Mouse (Mus musculus) B cell, adult (primary cell): ENCODE results near the gene Ptdss2. TPM values are rescaled to one million over a fixed set of nuclear protein-coding genes. Genes with fewer than 3 reads are reported as not detected.

Source experiments
- total RNA-seq: library from RNA; stranded (reverse); gene quantifications from 4 replicates; pipeline ENCODE4 v1.2.4, GENCODE M21; 2023; ENCODE audit not compliant: inconsistent age

Ptdss2 gene
- total RNA-seq, result 7.8 to 11.5 TPM (median 9.6 TPM) in 4 replicates

DNA sequence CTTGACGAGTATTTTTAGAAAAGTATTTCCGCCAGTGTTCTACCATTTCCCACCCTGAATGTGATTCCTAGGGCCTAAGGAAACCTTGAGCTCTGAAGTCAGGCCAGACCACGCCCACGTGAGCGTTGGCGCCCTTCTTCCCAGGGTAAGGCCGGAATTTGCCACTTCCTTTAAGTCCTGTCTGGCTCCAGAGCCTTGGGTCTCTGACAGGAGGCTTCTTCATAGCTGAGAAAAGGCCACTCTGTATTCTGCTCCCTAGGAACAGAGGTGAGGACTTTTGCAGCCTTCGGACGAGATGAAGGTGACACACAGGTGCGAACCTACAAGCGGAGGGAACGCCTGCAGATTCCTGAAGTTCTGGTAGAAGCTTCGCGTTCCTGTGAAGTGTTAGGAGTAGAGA lies at the start of gene Ptdss2:
Gene Ptdss2 (plus strand): TSS at position 138 of the 400 bp plus-strand sequence.

DNA sequence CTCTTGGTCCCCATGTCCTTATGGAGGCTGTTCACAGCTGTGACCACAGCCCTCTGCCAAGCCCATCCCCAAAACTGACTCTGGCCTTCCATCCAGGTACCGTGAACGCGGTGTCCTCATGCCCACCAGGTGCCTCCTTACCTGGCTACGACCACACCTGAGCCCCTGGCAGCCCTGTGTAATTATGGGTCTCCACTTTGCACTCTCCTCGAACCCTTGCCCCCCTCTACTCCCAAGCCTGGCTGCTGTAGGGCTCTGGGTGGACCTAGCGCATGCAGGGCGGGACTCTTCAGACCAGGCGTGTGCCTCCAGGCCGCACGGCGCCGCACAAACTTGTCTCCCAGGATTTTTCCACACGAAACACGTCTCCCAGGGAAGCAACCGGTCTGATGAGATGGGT lies 44.3 kb upstream of the Ptdss2 start, which contains the start of gene Pkp3:
Gene Pkp3 (plus strand): TSS at position 378 of the 400 bp plus-strand sequence.

DNA sequence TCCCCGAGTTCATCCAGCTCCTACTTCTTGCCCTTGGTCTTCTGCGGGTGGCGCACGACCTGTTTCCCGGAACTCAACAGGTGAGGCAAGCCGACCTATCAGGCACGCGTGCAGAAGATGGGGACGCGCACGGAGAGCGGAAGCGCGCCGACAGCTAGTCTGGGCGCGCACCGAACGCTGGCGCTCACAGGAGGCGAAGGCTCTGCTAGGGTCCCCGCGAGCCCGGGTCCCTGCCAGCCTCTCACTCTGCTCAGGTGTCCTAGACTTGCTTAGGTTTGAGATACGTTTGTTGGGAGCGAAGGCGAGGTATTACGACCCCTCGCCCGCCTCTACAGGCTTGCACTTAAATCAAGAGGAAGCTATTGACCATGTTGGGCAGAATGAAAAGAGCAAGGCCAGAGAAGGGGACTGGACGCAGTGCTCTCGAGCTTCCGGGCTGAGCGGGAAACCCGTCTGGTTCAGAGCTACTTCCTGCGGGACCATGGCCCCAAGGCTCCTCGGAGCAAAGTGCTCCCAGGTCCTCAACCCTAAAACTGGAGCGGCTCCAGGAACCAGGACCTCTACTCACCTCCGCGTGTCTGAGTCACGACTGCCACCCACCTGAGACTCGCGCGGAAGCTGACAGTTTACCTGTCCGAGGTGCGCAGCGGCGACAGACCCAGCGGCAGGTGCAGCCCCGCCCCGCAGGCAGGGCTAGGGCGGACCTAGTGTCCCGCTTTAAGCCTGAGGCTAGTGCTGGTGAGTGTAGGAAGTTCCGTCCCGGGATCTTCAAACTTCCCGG lies 22.1 kb upstream of the Ptdss2 start, which contains the start of gene Sigirr:
Gene Sigirr (minus strand): TSS at position 662 of the 781 bp plus-strand sequence.

DNA sequence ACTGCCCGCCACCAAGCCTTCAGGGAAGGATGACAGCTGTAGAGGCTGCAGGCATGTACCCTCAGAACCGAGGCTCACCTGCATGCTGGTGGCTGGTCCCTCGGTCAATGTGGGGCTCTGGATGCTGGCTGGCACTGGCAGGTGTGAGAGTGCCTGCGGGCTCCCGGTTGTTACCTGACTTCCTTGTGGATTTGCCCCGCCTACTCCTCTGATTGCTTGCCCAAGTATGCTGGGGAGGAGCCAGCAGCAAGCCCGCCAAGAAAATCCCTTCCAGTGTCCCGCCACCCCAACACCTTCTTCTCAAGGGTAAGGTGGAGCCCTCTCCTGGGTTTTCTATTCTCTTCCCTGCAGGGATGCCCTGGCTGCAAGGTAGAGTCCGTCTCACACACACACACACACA lies 4.5 kb upstream of the Ptdss2 start, which contains the start of gene Ano9:
Gene Ano9 (minus strand): TSS at position 171 of the 400 bp plus-strand sequence.

DNA sequence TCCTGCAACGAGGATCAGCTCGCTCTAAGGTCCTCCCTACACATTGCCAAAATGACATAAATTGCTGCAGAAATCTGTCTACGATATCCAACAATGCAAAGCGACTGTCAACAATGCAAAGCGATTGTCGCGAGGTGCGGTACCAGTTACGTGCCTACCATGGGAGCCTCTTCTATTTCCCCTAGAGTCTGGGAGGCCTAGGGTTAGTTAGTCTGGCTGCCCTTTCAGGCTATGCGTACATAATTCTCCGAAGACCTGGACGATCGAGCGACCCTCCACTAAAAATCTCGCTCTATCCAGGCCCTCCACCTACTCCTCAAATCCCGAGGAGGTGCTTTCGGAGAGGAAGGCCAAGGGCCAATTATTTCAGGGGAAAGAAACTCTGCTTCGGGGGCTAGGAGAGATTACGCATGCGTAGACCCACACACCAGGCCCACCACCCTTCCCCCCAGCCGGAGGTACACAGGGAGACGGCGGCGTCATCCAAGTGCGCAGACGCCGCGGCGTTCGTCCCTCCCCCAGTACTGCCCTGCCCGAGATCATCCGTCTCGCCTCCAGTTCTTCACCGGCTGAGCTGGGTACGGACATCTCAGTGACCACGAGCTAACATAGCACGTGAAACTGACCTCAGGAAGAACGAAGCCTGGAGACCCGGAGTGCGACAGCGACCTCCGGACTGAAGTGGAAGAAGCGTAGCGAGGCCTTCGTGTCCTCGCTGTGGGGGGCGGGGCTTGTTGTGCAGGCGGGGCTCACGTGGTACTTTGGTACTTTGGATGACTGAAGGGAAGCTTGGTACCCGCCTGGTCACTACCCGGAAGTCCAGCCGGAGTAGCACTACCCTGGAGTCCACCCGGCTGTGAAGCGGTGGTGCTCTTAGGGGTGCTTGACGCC lies 50.2 kb downstream of the Ptdss2 start, which contains the start of gene Rnh1:
Gene Rnh1 (minus strand): TSS at position 742 of the 891 bp plus-strand sequence.

GRCm38 (mm10) chr7:141193948-141194347 lies 71.8 kb downstream of the Ptdss2 start, which contains the start of the genes Hras and Lrrc56:
Gene Hras (minus strand): TSS chr7:141194005.
Gene Lrrc56 (plus strand): TSS chr7:141194157.

Other genes starting within 250 kb of the Ptdss2 start
- 82.3 to 93.8 TPM (median 86.4 TPM) in 4 replicates for gene Psmd13, start 240.4 kb upstream of the Ptdss2 start, total RNA-seq
- 9.4 to 10.6 TPM (median 9.8 TPM) in 4 replicates for gene Sirt3, start 240.1 kb upstream of the Ptdss2 start, total RNA-seq
- not detected in 4 replicates for gene Cox8b, start 221.9 kb upstream of the Ptdss2 start, total RNA-seq
- not detected in 4 replicates for gene Nlrp6, start 201.5 kb upstream of the Ptdss2 start, total RNA-seq
- gene Pgghg, start 181.0 kb upstream of the Ptdss2 start, total RNA-seq, result 16.3 to 20.3 TPM (median 17.9 TPM) in 4 replicates
- not detected in 4 replicates for gene Ifitm5, start 172.1 kb upstream of the Ptdss2 start, total RNA-seq
- gene Gm45717, start 166.4 kb upstream of the Ptdss2 start, total RNA-seq, result not detected in 4 replicates
- 8.8 to 13.3 TPM (median 11.4 TPM) in 4 replicates for gene Ifitm2, start 166.4 kb upstream of the Ptdss2 start, total RNA-seq
- gene Ifitm1, start 155.2 kb upstream of the Ptdss2 start, total RNA-seq, result 1.0 to 1.5 TPM (median 1.4 TPM) in 4 replicates
- gene Ifitm3, start 111.6 kb upstream of the Ptdss2 start, total RNA-seq, result 3.6 to 8.8 TPM (median 6.2 TPM) in 4 replicates
- 0.90 TPM in 1 of 4 replicates, not detected in the others for gene Ifitm6, start 104.5 kb upstream of the Ptdss2 start, total RNA-seq
- gene Gm17387, start 93.3 kb upstream of the Ptdss2 start, total RNA-seq, result not detected in 4 replicates
- not detected in 4 replicates for gene B4galnt4, start 61.3 kb upstream of the Ptdss2 start, total RNA-seq
- 22.4 to 30.5 TPM (median 27.5 TPM) in 4 replicates for gene Pkp3, start 44.2 kb upstream of the Ptdss2 start, total RNA-seq
- gene Sigirr, start 21.8 kb upstream of the Ptdss2 start, total RNA-seq, result 35.5 to 39.1 TPM (median 37.6 TPM) in 4 replicates
- gene Ano9, start 4.6 kb upstream of the Ptdss2 start, total RNA-seq, result not detected in 4 replicates
- gene Rnh1, start 50.5 kb downstream of the Ptdss2 start, total RNA-seq, result 67.1 to 79.0 TPM (median 70.2 TPM) in 4 replicates
- 22.9 to 33.3 TPM (median 30.1 TPM) in 4 replicates for gene Hras, start 71.6 kb downstream of the Ptdss2 start, total RNA-seq
- gene Lrrc56, start 71.8 kb downstream of the Ptdss2 start, total RNA-seq, result 6.7 to 10.0 TPM (median 8.1 TPM) in 4 replicates
- 3.7 to 4.6 TPM (median 4.1 TPM) in 4 replicates for gene Lmntd2, start 91.7 kb downstream of the Ptdss2 start, total RNA-seq
- gene Rassf7, start 93.5 kb downstream of the Ptdss2 start, total RNA-seq, result 8.4 to 13.1 TPM (median 10.6 TPM) in 4 replicates
- 136 to 148 TPM (median 141 TPM) in 4 replicates for gene Phrf1, start 106.4 kb downstream of the Ptdss2 start, total RNA-seq
- gene Irf7, start 144.1 kb downstream of the Ptdss2 start, total RNA-seq, result 32.3 to 66.0 TPM (median 40.5 TPM) in 4 replicates
- gene Cdhr5, start 154.4 kb downstream of the Ptdss2 start, total RNA-seq, result not detected in 4 replicates
- not detected in 4 replicates for gene Sct, start 156.8 kb downstream of the Ptdss2 start, total RNA-seq
- gene Drd4, start 169.6 kb downstream of the Ptdss2 start, total RNA-seq, result not detected in 4 replicates
- 33.9 to 38.7 TPM (median 37.0 TPM) in 4 replicates for gene Deaf1, start 205.3 kb downstream of the Ptdss2 start, total RNA-seq
- 14.7 to 20.5 TPM (median 19.9 TPM) in 4 replicates for gene Tmem80, start 205.4 kb downstream of the Ptdss2 start, total RNA-seq
- 1.2 TPM in 1 of 4 replicates, not detected in the others for gene Eps8l2, start 216.5 kb downstream of the Ptdss2 start, total RNA-seq